Mouse (Mus musculus): ENCODE results near the gene 4931428L18Rik. TPM values are rescaled to one million over a fixed set of nuclear protein-coding genes. Genes with fewer than 3 reads are reported as not detected.
A peak's percentile ranks its signal among the peaks of the same experiment; 100 is the strongest.

Gene 4931428L18Rik
- polyA plus RNA-seq, 1 experiment from 2014 or later, result not detected

GRCm38 (mm10) chr1:30951795-30952194, 270.7 kb downstream of the 4931428L18Rik start:
- no peak overlapping the region for H3K4me2 ChIP-seq
- no peaks in the 10 kb centered on the region for H3K36me3 ChIP-seq
- no peak for ATAC-seq (replicated peaks; ENCODE audit: insufficient number of reproducible peaks, insufficient read depth, low FRiP score, low read depth)
- H3K27me3 ChIP-seq, result no peaks in the 10 kb centered on the region
- H3K4me1 ChIP-seq (replicated peaks), result peaks cover under 1% of the 10 kb centered on the region
- no peak overlapping the region for H3K9ac ChIP-seq
- no peaks in the 10 kb centered on the region for H3K9me3 ChIP-seq (replicated peaks)
- H3K4me3 ChIP-seq, result no peak overlapping the region
- no peak overlapping the region for H3K27ac ChIP-seq
- WGBS, result 62% methylated on average over 2 of the region's 2 CpGs

GRCm38 (mm10) chr1:30950456-30950835, 272.0 kb downstream of the 4931428L18Rik start:
- no peaks in the 10 kb centered on the region for H3K27me3 ChIP-seq
- 0 out of 2 replicates have a peak, but pooled peaks cover 3% of the 10 kb centered on the region for H3K36me3 ChIP-seq
- H3K4me3 ChIP-seq, result peak overlapping the region; percentile 97
- peaks cover 3% of the 10 kb centered on the region for H3K4me1 ChIP-seq (replicated peaks)
- peak overlapping the region; percentile 99 for H3K27ac ChIP-seq
- peak overlapping the region; percentile 68 for H3K9ac ChIP-seq
- H3K9me3 ChIP-seq (replicated peaks), result no peaks in the 10 kb centered on the region
- ATAC-seq (replicated peaks; ENCODE audit: insufficient number of reproducible peaks, insufficient read depth, low FRiP score, low read depth), result no peak
- H3K4me2 ChIP-seq, result peak overlapping the region; percentile 68
- WGBS, result 49% methylated on average over 5 of the region's 5 CpGs

- peak; percentile 97 for ATAC-seq (replicated peaks; ENCODE audit: insufficient number of reproducible peaks, insufficient read depth, low FRiP score, low read depth)
- H3K4me1 ChIP-seq (replicated peaks), result peaks cover 3% of the 10 kb centered on the region
- H3K9me3 ChIP-seq (replicated peaks), result no peaks in the 10 kb centered on the region
- under 1% methylated on average over 62 of the region's 66 CpGs for WGBS
- H3K27ac ChIP-seq, result peak overlapping the region; percentile 99
- H3K27me3 ChIP-seq, result no peaks in the 10 kb centered on the region
- peak overlapping the region; percentile 97 for H3K4me3 ChIP-seq
- H3K36me3 ChIP-seq, result peaks cover 8% of the 10 kb centered on the region
- H3K9ac ChIP-seq, result peak overlapping the region; percentile 98
- peak overlapping the region; percentile 68 for H3K4me2 ChIP-seq
These were observed 272.6 kb downstream of the 4931428L18Rik start for GRCm38 (mm10) chr1:30949710-30950455.

- Histone ChIP-seq H3K4me2 (peak overlapping the region; percentile 51), H3K4me1 (replicated peaks) (peaks cover 3% of the 10 kb centered on the region), H3K36me3 (peaks cover 15% of the 10 kb centered on the region), H3K9me3 (replicated peaks) (no peaks in the 10 kb centered on the region), H3K4me3 (peak overlapping the region; percentile 97), H3K27ac (peak overlapping the region; percentile 99), H3K9ac (peak overlapping the region; percentile 98), H3K27me3 (no peaks in the 10 kb centered on the region)
- ATAC-seq (replicated peaks; ENCODE audit: insufficient number of reproducible peaks, insufficient read depth, low FRiP score, low read depth), result peak; percentile 61
- WGBS, result under 1% methylated on average over 79 of the region's 85 CpGs
These were observed 273.4 kb downstream of the 4931428L18Rik start for GRCm38 (mm10) chr1:30948950-30949639.

GRCm38 (mm10) chr1:30948361-30948949, 274.0 kb downstream of the 4931428L18Rik start:
- WGBS, result under 1% methylated on average over 16 of the region's 16 CpGs
- peaks cover 3% of the 10 kb centered on the region for H3K4me1 ChIP-seq (replicated peaks)
- H3K9ac ChIP-seq, result peak overlapping the region; percentile 98
- peak overlapping the region; percentile 51 for H3K4me2 ChIP-seq
- H3K27me3 ChIP-seq, result no peaks in the 10 kb centered on the region
- no peak for ATAC-seq (replicated peaks; ENCODE audit: insufficient number of reproducible peaks, insufficient read depth, low FRiP score, low read depth)
- peak overlapping the region; percentile 99 for H3K27ac ChIP-seq
- H3K4me3 ChIP-seq, result peak overlapping the region; percentile 97
- H3K36me3 ChIP-seq, result peaks cover 22% of the 10 kb centered on the region
- H3K9me3 ChIP-seq (replicated peaks), result no peaks in the 10 kb centered on the region

Other genes starting within 250 kb of the 4931428L18Rik start
- not detected in 2 replicates for gene AC153137.1, start 244.7 kb downstream of the 4931428L18Rik start, polyA plus RNA-seq (2015; fragmentation: Nextera tagmentation; extraction: Ambion mirVana)
- gene Lgsn, start 46.3 kb downstream of the 4931428L18Rik start, polyA plus RNA-seq (2015; fragmentation: Nextera tagmentation; extraction: Ambion mirVana), result not detected in 2 replicates
- not detected in 2 replicates for gene Pih1d3, start 154 bp upstream of the 4931428L18Rik start, polyA plus RNA-seq (2015; fragmentation: Nextera tagmentation; extraction: Ambion mirVana)